Mouse (Mus musculus): Measurements from ENCODE around the gene Grm6. TPM values are rescaled to one million over a fixed set of nuclear protein-coding genes. Genes with fewer than 3 reads are reported as not detected.

Grm6 gene
- total RNA-seq, 2 experiments from 2014 or later, result not detected

- DNase-seq (ENCODE audit: low spot score in 2 of 2), result no peak
Observed at GRCm38 (mm10) chr11:50913301-50913700, 62.8 kb downstream of the Grm6 start.

GRCm38 (mm10) chr11:50914461-50914860 is 64.0 kb downstream of the Grm6 start:
- no peak for DNase-seq (ENCODE audit: low spot score in 2 of 2)

Other genes with a start within 250 kb of the Grm6 start
- 1 to 10 TPM; 6.3 to 8.3 TPM for gene Adamts2, start 248.6 kb upstream of the Grm6 start, total RNA-seq (2021)
- gene Zfp354c, start 23.0 kb upstream of the Grm6 start, total RNA-seq (2021), result 10 to 100 TPM; 46.4 to 51.7 TPM
- gene Zfp879, start 9.1 kb upstream of the Grm6 start, total RNA-seq (2021), result 1 to 10 TPM; 3.1 to 4.4 TPM
- 1 to 10 TPM; 6.1 to 6.5 TPM for gene Zfp454, start 37.0 kb downstream of the Grm6 start, total RNA-seq (2021)
- 10 to 100 TPM; 16.4 to 18.0 TPM for gene Zfp2, start 65.5 kb downstream of the Grm6 start, total RNA-seq (2021)
- gene Zfp354b, start 80.9 kb downstream of the Grm6 start, total RNA-seq (2021), result 1 to 10 TPM; 4.8 to 6.6 TPM
- not detected for gene 4933414I15Rik, start 93.1 kb downstream of the Grm6 start, total RNA-seq (2021)
- gene Prop1, start 103.1 kb downstream of the Grm6 start, total RNA-seq (2021), result not detected
- gene Olfr1378, start 115.8 kb downstream of the Grm6 start, total RNA-seq (2021), result not detected
- not detected for gene Olfr1377, start 131.3 kb downstream of the Grm6 start, total RNA-seq (2021)
- gene Olfr51, start 152.9 kb downstream of the Grm6 start, total RNA-seq (2021), result not detected
- gene Olfr54, start 163.6 kb downstream of the Grm6 start, total RNA-seq (2021), result not detected
- gene Olfr1375, start 197.4 kb downstream of the Grm6 start, total RNA-seq (2021), result not detected
- gene Zfp354a, start 208.6 kb downstream of the Grm6 start, total RNA-seq (2021), result 1 to 10 TPM; 7.7 to 9.6 TPM